Mouse (Mus musculus) limb, embryonic 15.5 days (tissue): Measurements from ENCODE around the gene Dnm3. TPM values are rescaled to one million over a fixed set of nuclear protein-coding genes. Genes with fewer than 3 reads are reported as not detected.

ENCODE experiments used
- ATAC-seq: fragments of 200-750 bp; cut with Nextera tagmentation; 2 replicates; pipeline ENCODE4 v1.8.0; 2017; ENCODE audit warnings: low read depth, moderate TSS enrichment; ENCODE audit not compliant: insufficient number of reproducible peaks, low FRiP score, low TSS enrichment
- H3K27ac ChIP-seq: fragments of 300-500 bp; sonication (generic); 2 replicates; pipeline ENCODE4 v1.5.1; 2015; ENCODE audit warnings: moderate library complexity, mild to moderate bottlenecking, inconsistent platforms
- H3K27me3 ChIP-seq: fragments of 300-500 bp; sonication (generic); 2 replicates; pipeline ENCODE4 v1.6.1; 2015; ENCODE audit warnings: inconsistent platforms
- H3K36me3 ChIP-seq: fragments of 300-500 bp; sonication (generic); 2 replicates; pipeline ENCODE4 v1.6.1; 2015; ENCODE audit warnings: inconsistent platforms
- H3K4me1 ChIP-seq: fragments of 300-500 bp; sonication (generic); 2 replicates; pipeline ENCODE4 v1.6.1; 2015; ENCODE audit warnings: inconsistent platforms
- H3K4me2 ChIP-seq: fragments of 300-500 bp; sonication (generic); 2 replicates; pipeline ENCODE4 v1.6.1; 2015; ENCODE audit warnings: mild to moderate bottlenecking, inconsistent platforms
- H3K4me3 ChIP-seq: fragments of 300-500 bp; sonication (generic); 2 replicates; pipeline ENCODE4 v1.5.1; 2015; ENCODE audit warnings: mild to moderate bottlenecking, inconsistent platforms
- H3K9ac ChIP-seq: fragments of 300-500 bp; sonication (generic); 2 replicates; pipeline ENCODE4 v1.6.1; 2015; ENCODE audit warnings: inconsistent platforms
- H3K9me3 ChIP-seq: fragments of 300-500 bp; sonication (generic); 2 replicates; pipeline ENCODE4 v1.6.1; 2016; ENCODE audit warnings: inconsistent platforms
- WGBS: fragments of 180-500 bp; shearing (Covaris S2); methylation state at CpG from one replicate; pipeline ENCODE4 v1.1.7; 2015; 5-methylcytosine and 5-hydroxymethylcytosine counted together
- polyA plus RNA-seq: library from polyadenylated mRNA; unstranded; fragments of >200 nt; fragmentation: Nextera tagmentation; extraction: Ambion mirVana; gene quantifications from 2 replicates; pipeline ENCODE4 v1.2.1, GENCODE M21; 2015

Gene Dnm3
- polyA plus RNA-seq, 1 experiment from 2014 or later: 23.6 TPM

GRCm38 (mm10) chr1:162143974-162144912 lies 333.6 kb downstream of the Dnm3 start:
- Histone ChIP-seq H3K4me2 (no peak overlapping the region), H3K27ac (peak overlapping the region; percentile 75), H3K27me3 (no peaks in the 10 kb centered on the region), H3K4me1 (peaks cover 11% of the 10 kb centered on the region; the same call in 1 of the 2 replicates), H3K9ac (no peak overlapping the region), H3K9me3 (no peaks in the 10 kb centered on the region), H3K4me3 (no peak overlapping the region), H3K36me3 (no peaks in the 10 kb centered on the region)
- no peak for ATAC-seq
- WGBS: 46% methylated on average over 6 of the region's 6 CpGs

GRCm38 (mm10) chr1:162142285-162142684 lies 335.5 kb downstream of the Dnm3 start:
- Histone ChIP-seq H3K9ac (no peak overlapping the region), H3K9me3 (no peaks in the 10 kb centered on the region), H3K36me3 (no peaks in the 10 kb centered on the region), H3K27me3 (no peaks in the 10 kb centered on the region), H3K4me2 (no peak overlapping the region), H3K4me1 (peaks cover 11% of the 10 kb centered on the region; the same call in 1 of the 2 replicates), H3K27ac (peak overlapping the region; percentile 59), H3K4me3 (no peak overlapping the region)
- no peak for ATAC-seq
- 80% methylated on average over 7 of the region's 7 CpGs for WGBS

- Histone ChIP-seq H3K9ac (no peak overlapping the region), H3K27me3 (no peaks in the 10 kb centered on the region), H3K4me1 (peaks cover 16% of the 10 kb centered on the region), H3K4me3 (no peak overlapping the region), H3K4me2 (no peak overlapping the region), H3K27ac (peak overlapping the region; percentile 78), H3K36me3 (no peaks in the 10 kb centered on the region), H3K9me3 (no peaks in the 10 kb centered on the region)
- 25% methylated on average over 4 of the region's 4 CpGs for WGBS
- peak; percentile 33; the same call in 1 of the 2 replicates for ATAC-seq
These were observed 341.5 kb downstream of the Dnm3 start for GRCm38 (mm10) chr1:162136328-162136727.

- ATAC-seq: no peak
- Histone ChIP-seq H3K9me3 (no peaks in the 10 kb centered on the region), H3K4me1 (peaks cover 16% of the 10 kb centered on the region), H3K27me3 (no peaks in the 10 kb centered on the region), H3K9ac (no peak overlapping the region), H3K4me3 (no peak overlapping the region), H3K27ac (peak overlapping the region; percentile 94), H3K4me2 (no peak overlapping the region), H3K36me3 (no peaks in the 10 kb centered on the region)
- 55% methylated on average over 11 of the region's 11 CpGs for WGBS
These were observed 342.2 kb downstream of the Dnm3 start for GRCm38 (mm10) chr1:162135451-162136213.

- peak overlapping the region; percentile 94 for H3K27ac ChIP-seq
- WGBS: 20% methylated on average over 3 of the region's 3 CpGs
- peak; percentile 40; the same call in 1 of the 2 replicates for ATAC-seq
These were observed 343.2 kb downstream of the Dnm3 start for GRCm38 (mm10) chr1:162134651-162135066.

GRCm38 (mm10) chr1:162132908-162133641 lies 344.8 kb downstream of the Dnm3 start:
- Histone ChIP-seq H3K9me3 (no peaks in the 10 kb centered on the region), H3K27ac (peak overlapping the region; percentile 94), H3K4me2 (no peak overlapping the region), H3K9ac (no peak overlapping the region), H3K4me3 (no peak overlapping the region), H3K27me3 (no peaks in the 10 kb centered on the region), H3K4me1 (peaks cover 16% of the 10 kb centered on the region), H3K36me3 (no peaks in the 10 kb centered on the region)
- ATAC-seq: no peak
- WGBS: 81% methylated on average over 8 of the region's 8 CpGs

More at GRCm38 (mm10) chr1:162134651-162135066, 343.2 kb downstream of the Dnm3 start:
- H3K9me3 ChIP-seq: no peaks in the 10 kb centered on the region
- no peak overlapping the region for H3K9ac ChIP-seq
- H3K36me3 ChIP-seq: no peaks in the 10 kb centered on the region
- H3K4me1 ChIP-seq: peaks cover 16% of the 10 kb centered on the region
- H3K27me3 ChIP-seq: no peaks in the 10 kb centered on the region
- H3K4me2 ChIP-seq: no peak overlapping the region
- no peak overlapping the region for H3K4me3 ChIP-seq

GRCm38 (mm10) chr1:162126856-162127792 lies 350.7 kb downstream of the Dnm3 start:
- Histone ChIP-seq H3K4me1 (peaks cover 25% of the 10 kb centered on the region), H3K36me3 (no peaks in the 10 kb centered on the region), H3K27me3 (no peaks in the 10 kb centered on the region), H3K4me3 (no peak overlapping the region), H3K9ac (no peak overlapping the region), H3K27ac (peak overlapping the region; percentile 87), H3K4me2 (no peak overlapping the region), H3K9me3 (no peaks in the 10 kb centered on the region)
- peak; percentile 30; the same call in 1 of the 2 replicates for ATAC-seq
- WGBS: 31% methylated on average over 8 of the region's 8 CpGs

GRCm38 (mm10) chr1:162124396-162124795 lies 353.4 kb downstream of the Dnm3 start:
- no peak for ATAC-seq
- peaks cover 27% of the 10 kb centered on the region for H3K4me1 ChIP-seq

GRCm38 (mm10) chr1:162121441-162122200 lies 356.2 kb downstream of the Dnm3 start:
- peak overlapping the region; percentile 72 for H3K27ac ChIP-seq
- 29% methylated on average over 7 of the region's 7 CpGs for WGBS
- no peak overlapping the region for H3K4me3 ChIP-seq
- H3K4me1 ChIP-seq: peaks cover 16% of the 10 kb centered on the region; the same call in 1 of the 2 replicates
- no peaks in the 10 kb centered on the region for H3K9me3 ChIP-seq
- H3K36me3 ChIP-seq: no peaks in the 10 kb centered on the region
- H3K9ac ChIP-seq: no peak overlapping the region
- no peaks in the 10 kb centered on the region for H3K27me3 ChIP-seq
- no peak overlapping the region for H3K4me2 ChIP-seq
- no peak for ATAC-seq

More at GRCm38 (mm10) chr1:162124396-162124795, 353.4 kb downstream of the Dnm3 start:
- Histone ChIP-seq H3K9ac (no peak overlapping the region), H3K27ac (peak overlapping the region; percentile 51; the same call in 1 of the 2 replicates), H3K27me3 (no peaks in the 10 kb centered on the region), H3K9me3 (no peaks in the 10 kb centered on the region), H3K4me2 (no peak overlapping the region), H3K4me3 (no peak overlapping the region), H3K36me3 (no peaks in the 10 kb centered on the region)
- 60% methylated on average over 3 of the region's 3 CpGs for WGBS

GRCm38 (mm10) chr1:162109437-162109813 lies 368.4 kb downstream of the Dnm3 start:
- H3K4me2 ChIP-seq: no peak overlapping the region

More at GRCm38 (mm10) chr1:162109437-162109813, 368.4 kb downstream of the Dnm3 start:
- Histone ChIP-seq H3K9ac (no peak overlapping the region), H3K4me1 (peaks cover 14% of the 10 kb centered on the region), H3K36me3 (no peaks in the 10 kb centered on the region), H3K27me3 (no peaks in the 10 kb centered on the region), H3K27ac (peak overlapping the region; percentile 78), H3K4me3 (no peak overlapping the region), H3K9me3 (no peaks in the 10 kb centered on the region)
- WGBS: 46% methylated on average over 7 of the region's 7 CpGs
- ATAC-seq: no peak
